Mouse (Mus musculus): Measurements from ENCODE around the gene Sorcs2. TPM values are rescaled to one million over a fixed set of nuclear protein-coding genes. Genes with fewer than 3 reads are reported as not detected.

Gene Sorcs2
- polyA plus RNA-seq, 1 experiment from 2014 or later = 16.9 TPM

GRCm38 (mm10) chr5:35988085-35988484, 409.9 kb downstream of the Sorcs2 start:
- no peaks in the 10 kb centered on the region for H3K9me3 ChIP-seq
- no peak overlapping the region for H3K27ac ChIP-seq
- 90% methylated on average over 8 of the region's 8 CpGs for WGBS
- H3K36me3 ChIP-seq = peaks cover 80% of the 10 kb centered on the region
- no peaks in the 10 kb centered on the region for H3K4me1 ChIP-seq (replicated peaks)
- no peak for ATAC-seq (ENCODE audit: insufficient number of reproducible peaks, insufficient read depth, low FRiP score, low TSS enrichment, low read depth)
- H3K27me3 ChIP-seq = no peaks in the 10 kb centered on the region
- H3K4me3 ChIP-seq (replicated peaks) = no peak overlapping the region
- H3K9ac ChIP-seq (replicated peaks) = no peak overlapping the region
- H3K4me2 ChIP-seq = no peak overlapping the region

GRCm38 (mm10) chr5:35985611-35986010, 412.3 kb downstream of the Sorcs2 start:
- ATAC-seq (ENCODE audit: insufficient number of reproducible peaks, insufficient read depth, low FRiP score, low TSS enrichment, low read depth) = no peak
- Histone ChIP-seq H3K27ac (no peak overlapping the region), H3K4me1 (replicated peaks) (no peaks in the 10 kb centered on the region; the same call in 1 of the 2 replicates), H3K9me3 (no peaks in the 10 kb centered on the region), H3K27me3 (no peaks in the 10 kb centered on the region), H3K4me2 (no peak overlapping the region), H3K4me3 (replicated peaks) (no peak overlapping the region), H3K36me3 (peaks cover 78% of the 10 kb centered on the region), H3K9ac (replicated peaks) (no peak overlapping the region)
- 85% methylated on average over 8 of the region's 8 CpGs for WGBS

- H3K4me1 ChIP-seq (replicated peaks) = peaks cover 10% of the 10 kb centered on the region
- H3K27me3 ChIP-seq = no peaks in the 10 kb centered on the region
- H3K9me3 ChIP-seq = 0 out of 2 replicates have a peak, but pooled peaks cover 4% of the 10 kb centered on the region
- no peak overlapping the region for H3K27ac ChIP-seq
- ATAC-seq (ENCODE audit: insufficient number of reproducible peaks, insufficient read depth, low FRiP score, low TSS enrichment, low read depth) = no peak
- WGBS = 32% methylated on average over 4 of the region's 4 CpGs
- no peak overlapping the region for H3K4me3 ChIP-seq (replicated peaks)
- H3K36me3 ChIP-seq = peaks cover 66% of the 10 kb centered on the region
- H3K4me2 ChIP-seq = no peak overlapping the region
- no peak overlapping the region for H3K9ac ChIP-seq (replicated peaks)
Measured at GRCm38 (mm10) chr5:35981976-35982375, 416.0 kb downstream of the Sorcs2 start.

- Histone ChIP-seq H3K27me3 (no peaks in the 10 kb centered on the region), H3K9me3 (0 out of 2 replicates have a peak, but pooled peaks cover 4% of the 10 kb centered on the region), H3K4me1 (replicated peaks) (peaks cover 10% of the 10 kb centered on the region), H3K4me2 (no peak overlapping the region), H3K4me3 (replicated peaks) (no peak overlapping the region), H3K27ac (no peak overlapping the region), H3K36me3 (peaks cover 66% of the 10 kb centered on the region), H3K9ac (replicated peaks) (no peak overlapping the region)
- no peak for ATAC-seq (ENCODE audit: insufficient number of reproducible peaks, insufficient read depth, low FRiP score, low TSS enrichment, low read depth)
- 87% methylated on average over 5 of the region's 5 CpGs for WGBS
Measured at GRCm38 (mm10) chr5:35981341-35981740, 416.6 kb downstream of the Sorcs2 start.

- WGBS = 27% methylated on average over 5 of the region's 5 CpGs
- H3K36me3 ChIP-seq = peaks cover 63% of the 10 kb centered on the region
- peak overlapping the region; percentile 75; the same call in 1 of the 2 replicates for H3K27ac ChIP-seq
- H3K4me3 ChIP-seq (replicated peaks) = no peak overlapping the region
- no peak for ATAC-seq (ENCODE audit: insufficient number of reproducible peaks, insufficient read depth, low FRiP score, low TSS enrichment, low read depth)
- H3K9me3 ChIP-seq = 0 out of 2 replicates have a peak, but pooled peaks cover 4% of the 10 kb centered on the region
- H3K27me3 ChIP-seq = no peaks in the 10 kb centered on the region
- H3K4me1 ChIP-seq (replicated peaks) = peaks cover 10% of the 10 kb centered on the region
- no peak overlapping the region for H3K4me2 ChIP-seq
- H3K9ac ChIP-seq (replicated peaks) = no peak overlapping the region
Measured at GRCm38 (mm10) chr5:35980542-35980941, 417.4 kb downstream of the Sorcs2 start.

GRCm38 (mm10) chr5:35975681-35976080, 422.3 kb downstream of the Sorcs2 start:
- H3K4me1 ChIP-seq (replicated peaks) = peaks cover 10% of the 10 kb centered on the region
- H3K4me3 ChIP-seq (replicated peaks) = no peak overlapping the region
- no peak overlapping the region for H3K4me2 ChIP-seq
- 0 out of 2 replicates have a peak, but pooled peaks cover 4% of the 10 kb centered on the region for H3K9me3 ChIP-seq
- H3K36me3 ChIP-seq = peaks cover 63% of the 10 kb centered on the region
- ATAC-seq (ENCODE audit: insufficient number of reproducible peaks, insufficient read depth, low FRiP score, low TSS enrichment, low read depth) = no peak
- no peak overlapping the region for H3K9ac ChIP-seq (replicated peaks)
- no peaks in the 10 kb centered on the region for H3K27me3 ChIP-seq
- no peak overlapping the region for H3K27ac ChIP-seq
- 15% methylated on average over 5 of the region's 5 CpGs for WGBS

GRCm38 (mm10) chr5:35974265-35974664, 423.7 kb downstream of the Sorcs2 start:
- no peak overlapping the region for H3K4me2 ChIP-seq
- peaks cover 76% of the 10 kb centered on the region for H3K36me3 ChIP-seq
- WGBS = 94% methylated on average over 15 of the region's 15 CpGs
- no peak overlapping the region for H3K27ac ChIP-seq
- 0 out of 2 replicates have a peak, but pooled peaks cover 3% of the 10 kb centered on the region for H3K9me3 ChIP-seq
- H3K27me3 ChIP-seq = no peaks in the 10 kb centered on the region
- H3K9ac ChIP-seq (replicated peaks) = no peak overlapping the region
- no peak overlapping the region for H3K4me3 ChIP-seq (replicated peaks)
- no peak for ATAC-seq (ENCODE audit: insufficient number of reproducible peaks, insufficient read depth, low FRiP score, low TSS enrichment, low read depth)
- H3K4me1 ChIP-seq (replicated peaks) = no peaks in the 10 kb centered on the region

GRCm38 (mm10) chr5:35973800-35974199, 424.1 kb downstream of the Sorcs2 start:
- no peak for ATAC-seq (ENCODE audit: insufficient number of reproducible peaks, insufficient read depth, low FRiP score, low TSS enrichment, low read depth)
- Histone ChIP-seq H3K36me3 (peaks cover 76% of the 10 kb centered on the region), H3K27ac (0 out of 2 replicates have a peak overlapping the region, but pooled peaks have one; percentile 7), H3K4me2 (no peak overlapping the region), H3K4me3 (replicated peaks) (no peak overlapping the region), H3K27me3 (no peaks in the 10 kb centered on the region), H3K9me3 (no peaks in the 10 kb centered on the region), H3K4me1 (replicated peaks) (no peaks in the 10 kb centered on the region), H3K9ac (replicated peaks) (no peak overlapping the region)
- 70% methylated on average over 12 of the region's 12 CpGs for WGBS

GRCm38 (mm10) chr5:35972739-35973138, 425.2 kb downstream of the Sorcs2 start:
- Histone ChIP-seq H3K4me2 (no peak overlapping the region), H3K27ac (no peak overlapping the region), H3K9ac (replicated peaks) (no peak overlapping the region), H3K4me1 (replicated peaks) (no peaks in the 10 kb centered on the region), H3K9me3 (no peaks in the 10 kb centered on the region), H3K4me3 (replicated peaks) (no peak overlapping the region), H3K36me3 (peaks cover 75% of the 10 kb centered on the region), H3K27me3 (no peaks in the 10 kb centered on the region)
- WGBS = 63% methylated on average over 7 of the region's 7 CpGs
- ATAC-seq (ENCODE audit: insufficient number of reproducible peaks, insufficient read depth, low FRiP score, low TSS enrichment, low read depth) = no peak

- H3K27ac ChIP-seq = no peak overlapping the region
- 66% methylated on average over 10 of the region's 10 CpGs for WGBS
- H3K9ac ChIP-seq (replicated peaks) = no peak overlapping the region
- no peak overlapping the region for H3K4me2 ChIP-seq
- H3K9me3 ChIP-seq = no peaks in the 10 kb centered on the region
- ATAC-seq (ENCODE audit: insufficient number of reproducible peaks, insufficient read depth, low FRiP score, low TSS enrichment, low read depth) = no peak
- H3K4me3 ChIP-seq (replicated peaks) = no peak overlapping the region
- H3K27me3 ChIP-seq = no peaks in the 10 kb centered on the region
- H3K36me3 ChIP-seq = peaks cover 75% of the 10 kb centered on the region
- H3K4me1 ChIP-seq (replicated peaks) = no peaks in the 10 kb centered on the region
Measured at GRCm38 (mm10) chr5:35971841-35972578, 425.9 kb downstream of the Sorcs2 start.

GRCm38 (mm10) chr5:35970380-35971105, 427.4 kb downstream of the Sorcs2 start:
- H3K4me1 ChIP-seq (replicated peaks) = no peaks in the 10 kb centered on the region
- no peak overlapping the region for H3K4me3 ChIP-seq (replicated peaks)
- 0 out of 2 replicates have a peak, but pooled peaks cover 5% of the 10 kb centered on the region for H3K9me3 ChIP-seq
- H3K36me3 ChIP-seq = peaks cover 79% of the 10 kb centered on the region
- no peak overlapping the region for H3K9ac ChIP-seq (replicated peaks)
- peak overlapping the region; percentile 47 for H3K27ac ChIP-seq
- H3K4me2 ChIP-seq = no peak overlapping the region
- 74% methylated on average over 12 of the region's 12 CpGs for WGBS
- no peak for ATAC-seq (ENCODE audit: insufficient number of reproducible peaks, insufficient read depth, low FRiP score, low TSS enrichment, low read depth)
- H3K27me3 ChIP-seq = no peaks in the 10 kb centered on the region
